Mouse (Mus musculus): ENCODE results near the gene Scamp4. TPM values are rescaled to one million over a fixed set of nuclear protein-coding genes. Genes with fewer than 3 reads are reported as not detected.

Gene Scamp4
- polyA plus RNA-seq, 1 experiment from 2014 or later, result 108 TPM

Small RNA genes lying within 50 kb of the gene (microRNA-seq; reads per million reads assigned to microRNA genes)
- not detected for gene Mir6912 (ENCODE audit: borderline number of aligned reads)

Other genes with a start within 250 kb of the Scamp4 start
- gene Plk5, start 246.4 kb upstream of the Scamp4 start, polyA plus RNA-seq (2015; fragmentation: Nextera tagmentation; extraction: Ambion mirVana), result 2.0 and 2.2 TPM in 2 replicates
- 7.2 and 8.4 TPM in 2 replicates for gene Mex3d, start 215.2 kb upstream of the Scamp4 start, polyA plus RNA-seq (2015; fragmentation: Nextera tagmentation; extraction: Ambion mirVana)
- 247 and 250 TPM in 2 replicates for gene Mbd3, start 203.3 kb upstream of the Scamp4 start, polyA plus RNA-seq (2015; fragmentation: Nextera tagmentation; extraction: Ambion mirVana)
- 659 and 673 TPM in 2 replicates for gene Uqcr11, start 196.0 kb upstream of the Scamp4 start, polyA plus RNA-seq (2015; fragmentation: Nextera tagmentation; extraction: Ambion mirVana)
- 133 and 135 TPM in 2 replicates for gene Tcf3, start 169.2 kb upstream of the Scamp4 start, polyA plus RNA-seq (2015; fragmentation: Nextera tagmentation; extraction: Ambion mirVana)
- not detected in 2 replicates for gene Onecut3, start 108.0 kb upstream of the Scamp4 start, polyA plus RNA-seq (2015; fragmentation: Nextera tagmentation; extraction: Ambion mirVana)
- 0.09 and 0.28 TPM in 2 replicates for gene Atp8b3, start 63.7 kb upstream of the Scamp4 start, polyA plus RNA-seq (2015; fragmentation: Nextera tagmentation; extraction: Ambion mirVana)
- gene Rexo1, start 41.3 kb upstream of the Scamp4 start, polyA plus RNA-seq (2015; fragmentation: Nextera tagmentation; extraction: Ambion mirVana), result 25.8 and 27.1 TPM in 2 replicates
- 9.4 and 11.3 TPM in 2 replicates for gene Klf16, start 25.6 kb upstream of the Scamp4 start, polyA plus RNA-seq (2015; fragmentation: Nextera tagmentation; extraction: Ambion mirVana)
- gene Abhd17a, start 12.5 kb upstream of the Scamp4 start, polyA plus RNA-seq (2015; fragmentation: Nextera tagmentation; extraction: Ambion mirVana), result 112 and 115 TPM in 2 replicates
- 7.0 and 7.5 TPM in 2 replicates for gene Adat3, start within 50 bp of the Scamp4 start, polyA plus RNA-seq (2015; fragmentation: Nextera tagmentation; extraction: Ambion mirVana)
- 4.8 TPM in 2 replicates for gene Gm49322, start 3.1 kb downstream of the Scamp4 start, polyA plus RNA-seq (2015; fragmentation: Nextera tagmentation; extraction: Ambion mirVana)
- 172 and 190 TPM in 2 replicates for gene Csnk1g2, start 20.0 kb downstream of the Scamp4 start, polyA plus RNA-seq (2015; fragmentation: Nextera tagmentation; extraction: Ambion mirVana)
- gene Btbd2, start 54.2 kb downstream of the Scamp4 start, polyA plus RNA-seq (2015; fragmentation: Nextera tagmentation; extraction: Ambion mirVana), result 82.2 and 82.7 TPM in 2 replicates
- gene Mknk2, start 75.2 kb downstream of the Scamp4 start, polyA plus RNA-seq (2015; fragmentation: Nextera tagmentation; extraction: Ambion mirVana), result 99.0 and 105 TPM in 2 replicates
- gene Mob3a, start 99.1 kb downstream of the Scamp4 start, polyA plus RNA-seq (2015; fragmentation: Nextera tagmentation; extraction: Ambion mirVana), result 48.2 and 51.8 TPM in 2 replicates
- 27.0 and 28.0 TPM in 2 replicates for gene Izumo4, start 99.3 kb downstream of the Scamp4 start, polyA plus RNA-seq (2015; fragmentation: Nextera tagmentation; extraction: Ambion mirVana)
- 75.2 and 76.1 TPM in 2 replicates for gene Ap3d1, start 139.4 kb downstream of the Scamp4 start, polyA plus RNA-seq (2015; fragmentation: Nextera tagmentation; extraction: Ambion mirVana)
- 17.1 and 21.7 TPM in 2 replicates for gene Dot1l, start 152.3 kb downstream of the Scamp4 start, polyA plus RNA-seq (2015; fragmentation: Nextera tagmentation; extraction: Ambion mirVana)
- 68.1 and 79.7 TPM in 2 replicates for gene Sf3a2, start 195.3 kb downstream of the Scamp4 start, polyA plus RNA-seq (2015; fragmentation: Nextera tagmentation; extraction: Ambion mirVana)
- 121 and 125 TPM in 2 replicates for gene Plekhj1, start 195.8 kb downstream of the Scamp4 start, polyA plus RNA-seq (2015; fragmentation: Nextera tagmentation; extraction: Ambion mirVana)
- 0.09 TPM in 1 of 2 replicates, not detected in the other for gene Amh, start 202.4 kb downstream of the Scamp4 start, polyA plus RNA-seq (2015; fragmentation: Nextera tagmentation; extraction: Ambion mirVana)
- 10.0 and 13.8 TPM in 2 replicates for gene Jsrp1, start 210.6 kb downstream of the Scamp4 start, polyA plus RNA-seq (2015; fragmentation: Nextera tagmentation; extraction: Ambion mirVana)
- 1,751 and 1,885 TPM in 2 replicates for gene Oaz1, start 223.8 kb downstream of the Scamp4 start, polyA plus RNA-seq (2015; fragmentation: Nextera tagmentation; extraction: Ambion mirVana)
- gene Lingo3, start 241.2 kb downstream of the Scamp4 start, polyA plus RNA-seq (2015; fragmentation: Nextera tagmentation; extraction: Ambion mirVana), result 2.2 and 2.5 TPM in 2 replicates